Mouse (Mus musculus): ENCODE measurements around the gene Rras2. TPM values are rescaled to one million over a fixed set of nuclear protein-coding genes. Genes with fewer than 3 reads are reported as not detected.
A peak's percentile ranks its signal among the peaks of the same experiment; 100 is the strongest.

Rras2 gene
- total RNA-seq (2021): 10 to 100 TPM; 33.5 to 34.8 TPM
- long read RNA-seq, experiment 1, transcript Rras2-201 (6 exons, 2,275 nt): major isoform, 20 of 22 reads
- long read RNA-seq, experiment 1, partial matches to known transcripts: 1 of 22 reads
- long read RNA-seq, experiment 1, other reads (novel, unspliced or antisense): 1 of 22 reads
- long read RNA-seq, experiment 2, transcript Rras2-201 (6 exons, 2,275 nt): major isoform, 28 of 32 reads
- long read RNA-seq, experiment 2, partial matches to known transcripts: 1 of 32 reads
- long read RNA-seq, experiment 2, other reads (novel, unspliced or antisense): 3 of 32 reads

- peak; percentile 67 to 68 for DNase-seq (ENCODE audit: low spot score in 2 of 2)
Measured at GRCm38 (mm10) chr7:114117444-114117905, at the start of gene Rras2. Gene Rras2, minus strand, starts transcription at chr7:114117781.

- no peak for DNase-seq (ENCODE audit: low spot score in 2 of 2)
Measured at GRCm38 (mm10) chr7:114162975-114163374, 45.4 kb upstream of the Rras2 start.

DNA sequence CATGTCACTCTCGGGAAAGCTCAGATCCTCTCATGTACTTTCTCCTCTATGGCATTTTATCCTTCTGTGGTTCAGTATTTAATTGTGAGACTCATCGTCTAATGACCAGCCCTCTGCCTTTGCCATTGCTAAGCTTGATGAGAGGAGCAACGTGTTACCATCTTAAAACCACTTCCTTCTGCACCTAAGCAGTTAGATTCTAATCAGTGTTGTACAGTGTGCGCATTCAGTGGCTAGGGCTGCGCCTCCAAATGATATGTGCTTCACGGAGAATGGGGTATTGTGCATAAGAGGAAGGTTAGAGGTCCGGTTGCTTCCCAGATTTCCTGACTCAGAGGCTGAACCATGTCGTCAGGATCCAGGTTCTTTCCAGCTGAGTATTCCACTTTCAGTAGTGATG lies 43.5 kb upstream of the Rras2 start:
- DNase-seq (ENCODE audit: low spot score in 2 of 2): no peak

- DNase-seq (ENCODE audit: low spot score in 2 of 2): no peak
Measured at GRCm38 (mm10) chr7:114157716-114158278, 40.2 kb upstream of the Rras2 start.

GRCm38 (mm10) chr7:114156364-114156763 lies 38.8 kb upstream of the Rras2 start:
- no peak for DNase-seq (ENCODE audit: low spot score in 2 of 2)

GRCm38 (mm10) chr7:114155053-114155865 lies 37.7 kb upstream of the Rras2 start:
- no peak for DNase-seq (ENCODE audit: low spot score in 2 of 2)

DNA sequence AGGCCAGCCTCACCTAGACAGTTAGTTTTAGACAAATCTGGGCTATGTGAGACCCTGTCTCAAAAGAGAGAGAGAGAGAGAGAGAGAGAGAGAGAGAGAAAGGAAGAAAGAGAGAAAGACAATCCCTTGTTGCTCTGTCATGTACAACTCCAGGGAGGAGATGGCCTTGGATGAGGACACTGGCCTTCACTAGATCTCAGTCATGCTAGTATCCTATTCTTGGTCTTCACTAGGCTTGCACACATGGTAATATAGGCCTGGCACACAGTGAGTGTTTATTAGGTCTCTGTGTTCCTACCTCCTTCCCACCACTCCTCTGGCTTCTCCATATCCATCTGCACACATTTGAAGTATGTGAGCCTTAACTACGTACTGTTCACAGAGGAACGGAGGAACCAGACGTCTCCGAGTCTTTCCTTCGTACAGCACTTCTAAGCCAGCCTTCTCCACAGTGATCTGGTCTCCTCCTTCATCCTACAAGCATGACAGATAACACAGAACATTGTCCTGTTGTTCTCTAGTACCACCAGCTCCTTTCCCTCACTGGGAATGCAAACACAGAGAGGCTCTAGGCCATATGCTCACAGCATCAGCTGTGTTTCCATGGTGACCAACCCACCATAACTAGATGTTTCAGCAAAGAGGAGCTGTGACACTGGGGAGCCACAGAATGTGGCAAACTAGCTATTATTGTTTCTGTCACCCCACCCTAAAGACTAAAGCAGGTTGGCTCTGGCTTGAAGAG lies 33.6 kb upstream of the Rras2 start:
- DNase-seq (ENCODE audit: low spot score in 2 of 2): no peak

GRCm38 (mm10) chr7:114149564-114149963 lies 32.0 kb upstream of the Rras2 start:
- DNase-seq (ENCODE audit: low spot score in 2 of 2): no peak

GRCm38 (mm10) chr7:114149135-114149534 lies 31.6 kb upstream of the Rras2 start:
- DNase-seq (ENCODE audit: low spot score in 2 of 2): no peak

DNA sequence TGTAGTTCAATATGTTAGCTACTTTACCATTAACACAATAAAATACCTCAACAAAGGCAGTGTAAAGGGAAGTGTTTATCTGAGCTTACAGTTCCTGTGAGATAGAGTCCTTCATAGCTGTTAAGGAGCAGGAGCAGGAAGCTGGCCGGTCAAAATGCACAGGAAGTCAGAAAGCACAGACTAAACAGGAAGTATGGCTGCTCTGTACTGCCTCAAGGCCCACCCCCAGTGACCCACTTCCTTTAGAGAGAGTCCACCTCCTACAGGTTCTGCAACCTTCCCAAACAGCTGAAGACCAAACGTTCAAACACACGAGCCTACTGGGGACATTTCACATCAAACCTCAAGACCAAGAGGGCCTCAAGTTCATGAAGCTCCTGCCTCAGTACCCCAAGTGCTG lies 28.3 kb upstream of the Rras2 start:
- DNase-seq (ENCODE audit: low spot score in 2 of 2): no peak

DNA sequence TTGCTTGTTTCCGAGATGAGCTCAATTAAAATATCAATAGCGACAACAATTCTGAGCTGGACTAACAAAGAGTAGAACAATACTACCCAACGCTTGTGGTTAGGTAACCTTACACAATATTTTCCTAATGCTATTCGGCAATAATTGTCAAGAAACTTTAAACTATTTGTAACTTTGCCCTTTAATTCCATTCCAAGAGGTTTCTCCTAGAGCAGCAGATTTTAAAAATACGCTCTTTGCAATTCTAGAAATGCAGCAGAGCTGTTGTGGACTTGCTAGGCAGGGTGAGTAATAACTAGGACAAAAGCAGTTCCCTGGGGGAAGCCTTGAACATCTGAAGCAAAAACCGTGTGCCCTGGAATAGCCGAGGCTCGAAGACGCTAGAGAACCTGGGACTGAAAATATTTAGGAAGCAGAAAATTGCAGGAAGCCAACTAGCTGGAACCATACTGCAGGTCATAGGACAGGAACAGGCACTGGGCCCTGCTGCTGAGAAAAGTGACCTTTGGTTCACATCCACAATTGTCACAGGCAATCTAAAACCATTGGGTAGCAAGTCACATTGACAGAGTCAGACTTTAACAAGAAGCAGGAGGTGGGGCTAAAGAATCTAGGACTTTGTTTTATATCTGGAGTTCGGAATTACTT lies 24.7 kb upstream of the Rras2 start:
- no peak for DNase-seq (ENCODE audit: low spot score in 2 of 2)

- no peak for DNase-seq (ENCODE audit: low spot score in 2 of 2)
Measured at GRCm38 (mm10) chr7:114140026-114140425, 22.4 kb upstream of the Rras2 start.

- DNase-seq (ENCODE audit: low spot score in 2 of 2): no peak
Measured at GRCm38 (mm10) chr7:114139400-114139799, 21.8 kb upstream of the Rras2 start.

- no peak for DNase-seq (ENCODE audit: low spot score in 2 of 2)
Measured at GRCm38 (mm10) chr7:114138261-114138660, 20.7 kb upstream of the Rras2 start.

GRCm38 (mm10) chr7:114135166-114135565 lies 17.6 kb upstream of the Rras2 start:
- no peak for DNase-seq (ENCODE audit: low spot score in 2 of 2)

GRCm38 (mm10) chr7:114133957-114134356 lies 16.4 kb upstream of the Rras2 start:
- no peak for DNase-seq (ENCODE audit: low spot score in 2 of 2)

DNA sequence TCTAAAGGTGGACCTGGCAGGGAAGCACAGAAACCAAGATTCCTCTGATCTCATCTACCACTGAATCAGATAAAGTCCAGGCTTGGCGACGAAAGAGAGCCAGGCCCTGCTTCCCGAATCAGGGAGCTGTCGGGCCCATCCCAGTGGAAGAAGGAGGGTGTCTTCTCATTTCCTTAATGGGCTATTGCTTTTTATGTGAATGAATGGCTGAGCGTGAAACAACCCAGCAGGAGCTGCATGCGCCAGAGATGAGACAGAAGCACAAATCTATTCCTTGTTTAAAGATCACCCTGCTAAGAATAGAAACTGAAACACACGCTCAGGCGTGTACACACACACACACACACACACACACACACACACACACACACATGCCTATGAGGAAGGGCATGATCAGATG lies 14.7 kb upstream of the Rras2 start:
- no peak for DNase-seq (ENCODE audit: low spot score in 2 of 2)

DNA sequence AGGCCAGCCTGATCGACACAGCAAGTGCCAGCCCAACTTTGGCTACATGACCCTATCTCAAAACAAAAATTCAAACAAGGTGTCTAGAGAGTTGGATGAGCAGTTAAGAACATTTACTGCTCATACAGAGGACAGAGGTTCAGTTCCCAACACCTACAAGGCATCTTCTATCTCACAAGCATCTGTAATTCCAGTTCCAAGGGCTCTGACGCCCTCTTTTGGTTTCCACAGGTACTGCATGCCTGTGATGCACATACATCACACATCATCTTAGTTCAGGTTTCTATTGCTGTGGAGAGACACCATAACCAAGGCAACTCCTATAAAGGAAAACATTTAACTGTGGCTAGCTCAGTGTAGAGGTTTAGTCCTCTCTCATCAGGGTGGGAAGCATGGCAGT lies 11.7 kb upstream of the Rras2 start:
- DNase-seq (ENCODE audit: low spot score in 2 of 2): no peak

DNA sequence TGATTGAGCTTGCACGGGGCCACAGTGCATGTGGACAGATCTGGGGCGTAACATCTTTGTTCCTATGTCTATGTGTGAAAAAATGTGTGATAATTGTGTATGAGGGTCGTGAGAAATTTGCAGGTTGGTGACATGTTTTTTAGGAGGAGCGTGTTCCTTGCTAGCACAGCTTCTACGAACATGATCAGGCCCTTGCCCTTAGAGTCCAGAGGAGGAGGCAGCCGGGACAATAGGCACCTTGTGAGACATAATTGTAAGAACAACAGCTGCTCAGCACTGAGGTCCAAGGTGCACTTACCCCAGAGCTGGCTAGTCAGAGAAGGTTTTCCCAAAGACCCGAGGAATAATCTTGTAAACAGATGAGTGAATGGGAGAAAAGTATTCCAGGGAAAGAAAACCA lies 599 bp upstream of the Rras2 start:
- DNase-seq (ENCODE audit: low spot score in 2 of 2): no peak

DNA sequence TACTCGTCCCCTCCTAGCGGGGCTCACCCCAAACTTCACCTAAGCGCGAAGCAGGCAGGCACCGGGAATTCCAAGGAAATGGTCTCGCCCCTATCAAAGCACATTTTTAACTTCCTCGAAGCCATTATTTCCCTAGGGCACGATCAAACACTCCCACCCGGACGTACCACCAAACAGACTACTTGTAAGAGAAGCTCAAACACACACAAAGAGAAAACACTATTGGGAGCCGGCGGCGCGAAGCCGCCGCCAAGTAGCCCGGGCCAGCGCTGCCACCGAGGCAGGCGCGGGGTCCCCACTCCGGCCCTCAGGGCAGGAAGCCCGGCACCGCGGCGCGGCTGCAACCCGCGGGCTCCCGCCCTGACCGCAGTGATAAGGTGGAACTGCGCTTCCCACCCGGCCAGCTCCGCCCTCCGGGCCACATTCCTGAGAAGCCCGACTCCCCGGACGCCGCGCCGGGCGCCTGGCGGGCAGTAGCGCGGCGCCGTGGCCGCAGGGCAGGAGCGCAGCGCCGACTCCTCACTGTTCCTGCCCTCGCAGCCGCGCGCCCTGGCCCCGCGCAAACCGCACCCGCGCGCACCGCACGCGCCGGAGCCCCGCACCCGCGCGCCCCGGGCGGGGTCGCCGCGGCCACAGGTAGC lies 750 bp downstream of the Rras2 start:
- peak; percentile 39 to 58 for DNase-seq (ENCODE audit: low spot score in 2 of 2)

All from adrenal gland, postnatal 4 days (tissue).